11 mouse cellular contexts compared by ENCODE assay signal in the genomic region with DNA sequence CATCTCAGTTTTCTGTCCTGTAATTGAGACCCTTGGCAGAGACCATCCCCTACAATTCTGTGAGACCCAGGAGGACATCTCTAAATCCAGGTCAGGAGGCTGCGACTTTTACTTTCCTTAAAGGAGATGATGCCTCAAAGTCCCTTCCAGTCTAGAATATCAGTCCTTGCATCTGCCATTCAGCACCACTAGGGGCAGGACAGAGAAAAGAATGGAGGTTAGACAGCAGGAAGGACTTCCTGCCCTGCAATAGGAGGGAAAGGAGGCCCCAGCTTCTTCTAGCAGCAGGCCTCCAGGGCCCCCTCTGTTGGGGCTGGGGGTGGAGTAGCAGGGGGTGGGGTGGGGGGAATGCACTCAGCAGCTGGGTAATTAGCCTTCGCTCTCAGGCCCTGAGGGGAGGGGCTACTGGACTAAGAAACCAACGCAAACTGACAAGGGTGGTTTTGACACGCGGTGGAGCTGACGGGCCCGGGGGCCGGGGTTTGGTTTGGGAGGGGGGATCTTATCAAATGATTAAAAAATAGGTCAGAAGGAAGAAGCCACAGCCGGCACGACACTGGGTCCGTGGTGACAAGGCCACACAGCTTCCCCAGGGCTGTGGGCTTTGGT. TPM values are rescaled to one million over a fixed set of nuclear protein-coding genes. Genes with fewer than 3 reads are reported as not detected.
DNase-seq lines count a peak whose midpoint lies in the region; ATAC-seq and TF ChIP-seq lines count a peak whose summit lies in the region.
"Had no signal": no experiment of that assay in that cellular context is flagged by ENCODE, and none has a peak within 500 bp of the region (broad histone marks: within the 10 kb centered on the region; RNA-seq: fewer than 3 reads in every experiment).

No protein-coding gene starts in this region.

- TF ChIP-seq EP300 in heart, postnatal 0 days (IDR thresholded peaks at IDR 0.05; ENCODE audit: low read depth): no peak

- H3K9me3 ChIP-seq in heart, postnatal 0 days (replicated peaks; ENCODE audit: control insufficient read depth, low read length): no peaks in the 10 kb centered on the region
- no peaks in the 10 kb centered on the region for H3K9me3 ChIP-seq in liver, embryonic 11.5 days (ENCODE audit: control insufficient read depth, low read length)

- no peak for DNase-seq in heart, postnatal 0 days (ENCODE audit: low spot score)
- DNase-seq in heart, postnatal 14 days: no peak
- DNase-seq in thymus, postnatal 14 days: peak; percentile 19
- no peak for DNase-seq in thymus, postnatal 4 days
- DNase-seq in liver, embryonic 11.5 days (ENCODE audit: low spot score): no peak
- DNase-seq in urinary bladder, postnatal 14 days (ENCODE audit: low spot score): no peak
- no peak for DNase-seq in frontal cortex, postnatal 25 days (ENCODE audit: low spot score in 2 of 2)
- no peak for DNase-seq in urinary bladder, postnatal 25 days (ENCODE audit: low spot score)
- DNase-seq: cerebellum, adult 9-10 months had no signal

- H3K27me3 ChIP-seq in heart, postnatal 0 days (ENCODE audit: control insufficient read depth, insufficient read depth, low read length): peaks cover 37% of the 10 kb centered on the region
- peaks cover 28% of the 10 kb centered on the region for H3K27me3 ChIP-seq in liver, embryonic 11.5 days (replicated peaks; ENCODE audit: control insufficient read depth, insufficient read depth, low read length)

- intact Hi-C loops in heart, postnatal 14 days (cut with DNase I): no loop called here

- no peaks in the 10 kb centered on the region for H3K4me1 ChIP-seq in heart, postnatal 0 days (ENCODE audit: control insufficient read depth, insufficient read depth)
- peaks cover 18% of the 10 kb centered on the region for H3K4me1 ChIP-seq in liver, embryonic 11.5 days (replicated peaks; ENCODE audit: control insufficient read depth, insufficient read depth, low read length)

- H3K4me2 ChIP-seq in heart, postnatal 0 days (ENCODE audit: low read depth, low read length): no peak overlapping the region
- H3K4me2 ChIP-seq in liver, embryonic 11.5 days: peak overlapping the region; percentile 36

- no peak overlapping the region for H3K9ac ChIP-seq in heart, postnatal 0 days (replicated peaks; ENCODE audit: low read depth, low read length)
- no peak overlapping the region for H3K9ac ChIP-seq in liver, embryonic 11.5 days (ENCODE audit: low read depth, low read length)

- 14% methylated on average over 11 of the region's 11 CpGs for WGBS in heart, postnatal 0 days
- 10% methylated on average over 11 of the region's 11 CpGs for WGBS in liver, embryonic 11.5 days

- TF ChIP-seq CTCF in heart, postnatal 0 days (IDR thresholded peaks at IDR 0.05; ENCODE audit: low read depth): peak; percentile 40; the same call in 1 of the 2 replicates

- no peaks in the 10 kb centered on the region for H3K36me3 ChIP-seq in heart, postnatal 0 days (replicated peaks; ENCODE audit: control insufficient read depth, insufficient read depth, low read length)
- H3K36me3 ChIP-seq in liver, embryonic 11.5 days (ENCODE audit: control insufficient read depth, insufficient read depth, low read length): no peaks in the 10 kb centered on the region

- H3K4me3 ChIP-seq in heart, postnatal 0 days (ENCODE audit: low read depth, low read length): no peak overlapping the region
- H3K4me3 ChIP-seq in liver, embryonic 11.5 days (ENCODE audit: low read depth, low read length): no peak overlapping the region
- H3K4me3 ChIP-seq: myocyte had no signal

- no peak overlapping the region for H3K27ac ChIP-seq in heart, postnatal 0 days (ENCODE audit: low read depth)
- H3K27ac ChIP-seq in liver, embryonic 11.5 days (ENCODE audit: low read depth, low read length): no peak overlapping the region

- no peak for ATAC-seq in heart, postnatal 0 days (ENCODE audit: insufficient read depth, low read depth)
- no peak for ATAC-seq in liver, embryonic 11.5 days (replicated peaks; ENCODE audit: low FRiP score)

RNA-seq across cellular contexts. Expression of gene Tbx21, which starts 8.3 kb away (rescaled TPM):
- total RNA-seq in heart, postnatal 0 days (2014; rRNA removed; ENCODE audit: low replicate concordance): not detected in 2 replicates
- polyA plus RNA-seq in heart, postnatal 0 days (2015; fragmentation: Nextera tagmentation; extraction: Ambion mirVana): not detected in 2 replicates
- under 1 TPM in 1 of 2 experiments, not detected in 1; 0.12 TPM for total RNA-seq in heart, postnatal 14 days (2021)
- not detected in 2 replicates for polyA plus RNA-seq in liver, embryonic 11.5 days (2014; fragmentation: Nextera tagmentation; extraction: Ambion mirVana)
- total RNA-seq: heart, postnatal 25 days had no signal
- polyA plus RNA-seq: myocyte had no signal

RNA-seq across cellular contexts. Expression of gene Tbkbp1, which starts 27.9 kb away (rescaled TPM):
- total RNA-seq in heart, postnatal 0 days (2014; rRNA removed; ENCODE audit: low replicate concordance): 8.9 and 27.8 TPM in 2 replicates
- polyA plus RNA-seq in heart, postnatal 0 days (2015; fragmentation: Nextera tagmentation; extraction: Ambion mirVana): 2.8 and 3.4 TPM in 2 replicates
- total RNA-seq in heart, postnatal 14 days (2021): 10 to 100 TPM; 13.4 to 15.8 TPM
- 5.4 and 5.5 TPM in 2 replicates for polyA plus RNA-seq in liver, embryonic 11.5 days (2014; fragmentation: Nextera tagmentation; extraction: Ambion mirVana)
